Mouse (Mus musculus) CH12.LX (cell line): ENCODE results near the gene Rab43. TPM values are rescaled to one million over a fixed set of nuclear protein-coding genes. Genes with fewer than 3 reads are reported as not detected.

Source experiments
- DNase-seq: peaks from one replicate; pipeline ENCODE4 v3.0.0-alpha.2; 2013; ENCODE audit errors: extremely low read depth
- H3K27ac ChIP-seq: 2 replicates; pipeline ENCODE4 v1.5.1; 2012; ENCODE audit warnings: low read depth, mild to moderate bottlenecking, control low read depth, moderate library complexity; ENCODE audit not compliant: insufficient read depth
- H3K27me3 ChIP-seq: replicated peaks from 2 replicates; pipeline ENCODE3; 2012; ENCODE audit warnings: inconsistent platforms
- H3K36me3 ChIP-seq, 2 experiments: replicated peaks in 1 of 2; 2 replicates each; pipeline versions ENCODE3 to v1.6.1; 2012; ENCODE audit warnings: inconsistent platforms in 1 of 2, low read length in 1 of 2, mild to moderate bottlenecking in 1 of 2, mixed read lengths in 1 of 2, moderate library complexity in 1 of 2; ENCODE audit not compliant: control insufficient read depth in 1 of 2, insufficient read depth in 1 of 2
- H3K4me1 ChIP-seq, 2 experiments: 2 replicates each; pipeline ENCODE4 v1.6.1; 2012; ENCODE audit warnings: inconsistent platforms in 1 of 2, moderate library complexity in 1 of 2; ENCODE audit not compliant: insufficient read depth in 2 of 2, control insufficient read depth in 1 of 2
- H3K4me2 ChIP-seq: 2 replicates; pipeline ENCODE4 v1.6.1; 2012; ENCODE audit warnings: low read depth, mild to moderate bottlenecking, control low read depth; ENCODE audit not compliant: poor library complexity, insufficient read depth, severe bottlenecking
- H3K4me3 ChIP-seq, 3 experiments: fragments of 150-350 bp in 1 of 3; sonication (generic) in 1 of 3; replicated peaks in 1 of 3; 2 replicates each; pipeline versions ENCODE3 to v1.5.1; 2011 to 2012; ENCODE audit warnings: low read depth in 2 of 3, low read length in 2 of 3, mild to moderate bottlenecking in 2 of 3, moderate library complexity in 2 of 3, control low read depth in 1 of 3, improper control_type of control experiment in 1 of 3, inconsistent platforms in 1 of 3, mixed read lengths in 1 of 3; ENCODE audit not compliant: poor library complexity in 1 of 3
- H3K79me2 ChIP-seq: replicated peaks from 2 replicates; pipeline ENCODE4 v1.6.1; 2012; ENCODE audit warnings: mild to moderate bottlenecking, moderate library complexity; ENCODE audit not compliant: control insufficient read depth, poor library complexity, insufficient read depth, severe bottlenecking; ENCODE audit errors: extremely low read depth
- H3K9ac ChIP-seq: 2 replicates; pipeline ENCODE4 v1.6.1; 2012; ENCODE audit warnings: low read depth, mild to moderate bottlenecking, control low read depth, moderate library complexity; ENCODE audit not compliant: insufficient read depth
- H3K9me3 ChIP-seq: replicated peaks from 2 replicates; pipeline ENCODE3; 2012; ENCODE audit warnings: low read length, inconsistent platforms, mixed read lengths
- BHLHE40 ChIP-seq: IDR thresholded peaks from 2 replicates; pipeline ENCODE4 v1.6.1; 2011; ENCODE audit warnings: mild to moderate bottlenecking, low read depth, low read length, improper control_type of control experiment
- CHD2 ChIP-seq: IDR thresholded peaks from 2 replicates; pipeline ENCODE4 v1.6.1; 2011; ENCODE audit warnings: low read length, improper control_type of control experiment
- E2F4 ChIP-seq: IDR thresholded peaks from 2 replicates; pipeline ENCODE4 v1.6.1; 2011; ENCODE audit warnings: low read depth, low read length, improper control_type of control experiment; ENCODE audit not compliant: insufficient replicate concordance
- ETS1 ChIP-seq: conservative IDR thresholded peaks from 2 replicates; pipeline ENCODE4 v1.6.1; 2012; ENCODE audit warnings: low read depth, mild to moderate bottlenecking, inconsistent platforms, low read length, improper control_type of control experiment, moderate library complexity
- GABPA ChIP-seq: IDR thresholded peaks from 2 replicates; pipeline ENCODE4 v1.6.1; 2012; ENCODE audit warnings: low read depth, low read length, improper control_type of control experiment, inconsistent platforms; ENCODE audit not compliant: insufficient replicate concordance
- HCFC1 ChIP-seq: IDR thresholded peaks from 2 replicates; pipeline ENCODE4 v1.6.1; 2012; ENCODE audit warnings: low read depth, mild to moderate bottlenecking, inconsistent platforms, low read length, improper control_type of control experiment
- JUN ChIP-seq: IDR thresholded peaks from 2 replicates; pipeline ENCODE4 v1.6.1; 2011; ENCODE audit warnings: low read depth, mild to moderate bottlenecking, low read length, improper control_type of control experiment, moderate library complexity; ENCODE audit not compliant: insufficient read depth
- KAT2A ChIP-seq: IDR thresholded peaks from 2 replicates; pipeline ENCODE4 v1.6.1; 2012; ENCODE audit warnings: low read length, improper control_type of control experiment, inconsistent platforms; ENCODE audit not compliant: insufficient replicate concordance
- MAFK ChIP-seq: IDR thresholded peaks from 2 replicates; pipeline ENCODE4 v1.6.1; 2011; ENCODE audit warnings: low read length, improper control_type of control experiment; ENCODE audit not compliant: insufficient replicate concordance
- MEF2A ChIP-seq: IDR thresholded peaks from 2 replicates; pipeline ENCODE4 v1.6.1; 2014; ENCODE audit warnings: low read depth, mild to moderate bottlenecking, inconsistent platforms, low read length, improper control_type of control experiment, borderline replicate concordance
- MXI1 ChIP-seq: IDR thresholded peaks from 2 replicates; pipeline ENCODE4 v1.6.1; 2011; ENCODE audit warnings: mild to moderate bottlenecking, low read depth, low read length, improper control_type of control experiment
- POLR2A ChIP-seq: IDR thresholded peaks from 2 replicates; pipeline ENCODE4 v1.6.1; 2011; ENCODE audit warnings: low read depth, mild to moderate bottlenecking, improper control_type of control experiment, low read length
- RCOR1 ChIP-seq: conservative IDR thresholded peaks from 2 replicates; pipeline ENCODE4 v1.6.1; 2012; ENCODE audit warnings: low read depth, mild to moderate bottlenecking, inconsistent platforms, low read length, improper control_type of control experiment
- SMC3 ChIP-seq: IDR thresholded peaks from 2 replicates; pipeline ENCODE4 v1.6.1; 2011; ENCODE audit warnings: low read depth, low read length, improper control_type of control experiment
- UBTF ChIP-seq: IDR thresholded peaks from 2 replicates; pipeline ENCODE4 v1.6.1; 2012; ENCODE audit warnings: low read depth, mild to moderate bottlenecking, inconsistent platforms, low read length, improper control_type of control experiment, moderate library complexity
- USF1 ChIP-seq: IDR thresholded peaks from 2 replicates; pipeline ENCODE4 v1.6.1; 2014; ENCODE audit warnings: low read depth, mild to moderate bottlenecking, inconsistent platforms, low read length, improper control_type of control experiment
- USF2 ChIP-seq: conservative IDR thresholded peaks from 2 replicates; pipeline ENCODE4 v1.6.1; 2011; ENCODE audit warnings: low read depth, low read length, improper control_type of control experiment
- ZC3H11A ChIP-seq: IDR thresholded peaks from 2 replicates; pipeline ENCODE4 v1.6.1; 2012; ENCODE audit warnings: low read depth, mild to moderate bottlenecking, inconsistent platforms, low read length, improper control_type of control experiment
- ZMIZ1 ChIP-seq: IDR thresholded peaks from 2 replicates; pipeline ENCODE4 v1.6.1; 2012; ENCODE audit warnings: low read depth, mild to moderate bottlenecking, inconsistent platforms, low read length, improper control_type of control experiment
- ZNF384 ChIP-seq: IDR thresholded peaks from 2 replicates; pipeline ENCODE4 v1.6.1; 2012; ENCODE audit warnings: low read depth, low read length, improper control_type of control experiment, inconsistent platforms
- dilution Hi-C: fragments of 300-500 bp; cut with MboI; formaldehyde crosslinking; loops from 2 replicates; pipeline ENCODE4 v1.14.3; 2020; ENCODE audit warnings: low sequenced_read_pairs; ENCODE audit not compliant: extremely low pct_unique_long_range_greater_than_20kb, extremely low pct_ligation_motif_present
- in situ Hi-C: fragments of 300-500 bp; cut with MboI; formaldehyde crosslinking; loops from 3 replicates; pipeline ENCODE4 v1.14.3; 2019; ENCODE audit warnings: low sequenced_read_pairs, low pct_ligation_motif_present, low pct_unique_long_range_greater_than_20kb, mixed read lengths
- polyA plus RNA-seq: library from polyadenylated mRNA; unstranded; fragments of >175 nt; gene quantifications from 2 replicates; pipeline ENCODE4 v1.2.1, GENCODE M21; 2012; ENCODE audit warnings: low read depth; ENCODE audit not compliant: insufficient read length
- total RNA-seq, 2 experiments: library from RNA; depleted of rRNA; stranded (reverse); fragments of 300-350 nt in 1 of 2; fragments of >200 nt in 1 of 2; gene quantifications; 2 replicates each; pipeline ENCODE4 v1.2.3; 2012 to 2014

Rab43 gene
- total and polyA plus RNA-seq, 3 experiments = 4.3 to 23.4 (median 10.3) TPM

DNA sequence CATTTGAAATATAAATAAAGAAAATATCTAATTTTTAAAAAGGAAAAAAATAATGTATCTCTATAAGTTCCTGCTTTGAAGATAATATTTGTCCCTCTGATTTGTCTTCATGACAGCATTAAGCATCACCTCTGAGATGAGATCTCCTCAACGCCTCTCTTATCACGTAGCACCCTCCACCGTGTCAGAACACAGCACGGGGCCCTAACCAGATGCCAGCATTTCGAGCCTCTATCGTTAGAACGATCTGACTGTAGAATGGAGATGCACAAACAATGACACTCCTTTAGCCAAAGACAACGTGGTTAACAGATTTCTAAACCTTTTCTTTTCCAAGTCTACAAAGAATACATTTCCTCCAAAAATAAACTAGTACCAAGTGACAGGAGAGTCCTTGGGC is 27.9 kb downstream of the Rab43 start:
- no peaks in the 10 kb centered on the region for H3K27me3 ChIP-seq
- H3K9ac ChIP-seq = no peak overlapping the region
- no peaks in the 10 kb centered on the region for H3K9me3 ChIP-seq
- no peak overlapping the region for H3K27ac ChIP-seq
- H3K4me3 ChIP-seq = no peak overlapping the region
- H3K4me1 ChIP-seq = no peaks in the 10 kb centered on the region
- no peaks in the 10 kb centered on the region for H3K36me3 ChIP-seq
- TF ChIP-seq USF1 (no peak), SMC3 (no peak), ZNF384 (no peak), ETS1 (no peak), E2F4 (no peak), MEF2A (no peak), MAFK (no peak), KAT2A (no peak), GABPA (no peak), CHD2 (no peak)
- no peak overlapping the region for H3K4me2 ChIP-seq
- no peak for DNase-seq
- in situ Hi-C loops = no loop called here
- dilution Hi-C loops = no loop called here
- no peaks in the 10 kb centered on the region for H3K79me2 ChIP-seq

DNA sequence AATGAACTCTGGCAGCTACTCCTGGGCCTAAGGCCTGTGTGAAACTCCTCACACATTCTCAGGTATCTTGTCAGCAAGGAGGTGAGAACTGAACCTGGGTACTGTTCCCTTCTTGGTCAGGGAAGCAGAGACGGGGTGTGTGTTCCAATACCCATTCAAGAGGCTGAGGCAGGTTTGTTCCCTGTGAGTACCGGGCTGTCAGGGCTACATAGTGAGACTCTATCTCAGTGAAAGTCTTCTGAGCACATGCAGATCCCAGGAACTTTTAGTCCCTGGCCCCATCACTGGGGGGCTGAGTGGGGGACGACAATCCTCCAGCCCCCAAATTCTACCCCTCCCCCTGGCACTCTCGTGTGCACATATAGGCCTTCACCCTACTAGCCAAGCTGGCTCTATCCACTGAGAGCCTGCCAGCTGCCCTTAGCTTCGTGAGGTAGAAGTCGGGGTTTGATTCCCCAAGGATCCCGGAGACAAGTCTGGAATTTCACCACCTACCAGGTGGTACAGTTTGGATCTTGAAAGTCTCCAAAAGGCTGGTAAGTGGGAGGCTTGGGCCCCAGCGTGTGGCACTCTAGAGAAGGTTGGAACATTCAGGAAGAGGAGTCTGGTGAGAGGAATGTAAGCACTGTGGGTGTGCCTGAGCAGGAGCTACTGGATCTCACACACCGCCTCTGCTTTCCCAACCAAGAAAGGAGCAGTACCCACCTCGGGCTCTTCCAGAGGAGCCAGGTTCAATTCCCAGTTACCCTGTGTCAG is 31.2 kb downstream of the Rab43 start:
- peaks cover 2% of the 10 kb centered on the region for H3K9me3 ChIP-seq
- H3K27ac ChIP-seq = no peak overlapping the region
- in situ Hi-C loops = no loop called here
- H3K36me3 ChIP-seq = no peaks in the 10 kb centered on the region
- no peak for TF ChIP-seq USF1
- TF ChIP-seq ZMIZ1 = no peak
- no peak for TF ChIP-seq UBTF
- TF ChIP-seq POLR2A = no peak
- TF ChIP-seq BHLHE40 = no peak
- no peak for TF ChIP-seq USF2
- TF ChIP-seq MXI1 = no peak
- TF ChIP-seq E2F4 = no peak
- TF ChIP-seq RCOR1 = no peak
- TF ChIP-seq JUN = no peak
- TF ChIP-seq HCFC1 = no peak
- TF ChIP-seq ZC3H11A = no peak
- no peak overlapping the region for H3K4me3 ChIP-seq
- no peak overlapping the region for H3K4me2 ChIP-seq
- dilution Hi-C loops = no loop called here
- peaks cover 0 to 8% of the 10 kb centered on the region in 2 experiments; a peak in 2 of 4 replicates for H3K4me1 ChIP-seq
- H3K9ac ChIP-seq = no peak overlapping the region
- no peak for DNase-seq
- no peaks in the 10 kb centered on the region for H3K27me3 ChIP-seq
- H3K79me2 ChIP-seq = no peaks in the 10 kb centered on the region
